Mouse (Mus musculus) liver, adult 2 months (tissue): ENCODE measurements around the gene Efcab6. TPM values are rescaled to one million over a fixed set of nuclear protein-coding genes. Genes with fewer than 3 reads are reported as not detected.

ENCODE experiments used
- DNase-seq: peaks from one replicate; pipeline ENCODE4 v3.0.0-alpha.2; 2011; ENCODE audit warnings: low read depth, low spot score; ENCODE audit errors: extremely low read depth
- H3K27ac ChIP-seq: fragments of 200-500 bp; replicated peaks from 2 replicates; pipeline ENCODE4 v1.5.1; 2012; ENCODE audit warnings: low read depth, mild to moderate bottlenecking, control low read depth, inconsistent platforms, low read length; ENCODE audit not compliant: insufficient read depth
- H3K27me3 ChIP-seq: fragments of 200-500 bp; 2 replicates; pipeline ENCODE4 v1.6.1; 2012; ENCODE audit warnings: mild to moderate bottlenecking, moderate library complexity, low read length, inconsistent platforms; ENCODE audit not compliant: control insufficient read depth, insufficient read depth
- H3K36me3 ChIP-seq: fragments of 200-500 bp; 2 replicates; pipeline ENCODE4 v1.6.1; 2012; ENCODE audit warnings: low read length, inconsistent platforms; ENCODE audit not compliant: control insufficient read depth, insufficient read depth
- H3K4me1 ChIP-seq: fragments of 200-500 bp; 2 replicates; pipeline ENCODE4 v1.6.1; 2011; ENCODE audit warnings: low read length; ENCODE audit not compliant: control insufficient read depth, insufficient read depth
- H3K4me3 ChIP-seq: fragments of 200-500 bp; 2 replicates; pipeline ENCODE4 v1.5.1; 2011; ENCODE audit warnings: low read depth, mild to moderate bottlenecking, control low read depth, low read length, moderate library complexity; ENCODE audit not compliant: insufficient read depth
- H3K79me2 ChIP-seq: fragments of 200-500 bp; 2 replicates; pipeline ENCODE4 v1.6.1; 2012; ENCODE audit warnings: inconsistent platforms, mild to moderate bottlenecking, low read length, moderate library complexity; ENCODE audit not compliant: control insufficient read depth, insufficient read depth
- H3K9ac ChIP-seq: fragments of 200-500 bp; 2 replicates; pipeline ENCODE4 v1.6.1; 2012; ENCODE audit warnings: low read depth, mild to moderate bottlenecking, control low read depth, inconsistent platforms, low read length
- CTCF ChIP-seq: fragments of 200-500 bp; IDR thresholded peaks from 2 replicates; pipeline ENCODE4 v1.5.1; 2011; ENCODE audit warnings: low read depth, low read length, control low read depth
- POLR2A ChIP-seq: fragments of 200-500 bp; IDR thresholded peaks from 2 replicates; pipeline ENCODE4 v1.6.1; 2011; ENCODE audit warnings: low read length, control low read depth; ENCODE audit not compliant: insufficient read depth; ENCODE audit errors: extremely low read depth
- WGBS: fragments of 180-500 bp; shearing (Covaris S2); methylation state at CpG from one replicate; pipeline ENCODE4 v1.1.7; 2018; 5-methylcytosine and 5-hydroxymethylcytosine counted together
- polyA plus RNA-seq: library from polyadenylated mRNA; depleted of rRNA; stranded (reverse); fragments of >200 nt; gene quantifications from 2 replicates; pipeline ENCODE4 v1.2.3, GENCODE M21; 2012
- total RNA-seq: library from RNA; depleted of rRNA; stranded (reverse); fragments of >200 nt; gene quantifications from 2 replicates; pipeline ENCODE4 v1.2.3, GENCODE M21; 2014

Gene Efcab6
- total and polyA plus RNA-seq, 2 experiments = not detected

- DNase-seq = no peak
- no peaks in the 10 kb centered on the region for H3K79me2 ChIP-seq
- H3K27me3 ChIP-seq = no peaks in the 10 kb centered on the region
- no peaks in the 10 kb centered on the region for H3K4me1 ChIP-seq
- no peaks in the 10 kb centered on the region for H3K36me3 ChIP-seq
- WGBS = 66% methylated on average over 14 of the region's 14 CpGs
- no peak for TF ChIP-seq CTCF
- H3K27ac ChIP-seq = no peak overlapping the region
- no peak overlapping the region for H3K4me3 ChIP-seq
- H3K9ac ChIP-seq = no peak overlapping the region
These were observed 82.8 kb downstream of the Efcab6 start for GRCm38 (mm10) chr15:83982186-83982936.

GRCm38 (mm10) chr15:83978865-83979264, 86.3 kb downstream of the Efcab6 start:
- 67% methylated on average over 6 of the region's 6 CpGs for WGBS
- H3K4me3 ChIP-seq = no peak overlapping the region
- no peaks in the 10 kb centered on the region for H3K79me2 ChIP-seq
- no peak for DNase-seq
- H3K27ac ChIP-seq = no peak overlapping the region
- H3K27me3 ChIP-seq = no peaks in the 10 kb centered on the region
- no peaks in the 10 kb centered on the region for H3K36me3 ChIP-seq
- H3K9ac ChIP-seq = no peak overlapping the region
- TF ChIP-seq CTCF = no peak
- TF ChIP-seq POLR2A = no peak
- H3K4me1 ChIP-seq = no peaks in the 10 kb centered on the region

- no peaks in the 10 kb centered on the region for H3K79me2 ChIP-seq
- no peak overlapping the region for H3K4me3 ChIP-seq
- TF ChIP-seq POLR2A (no peak), CTCF (no peak)
- H3K4me1 ChIP-seq = no peaks in the 10 kb centered on the region
- no peaks in the 10 kb centered on the region for H3K36me3 ChIP-seq
- no peak overlapping the region for H3K9ac ChIP-seq
- 28% methylated on average over 5 of the region's 5 CpGs for WGBS
- H3K27ac ChIP-seq = no peak overlapping the region
- DNase-seq = no peak
- H3K27me3 ChIP-seq = no peaks in the 10 kb centered on the region
These were observed 88.1 kb downstream of the Efcab6 start for GRCm38 (mm10) chr15:83977108-83977507.

GRCm38 (mm10) chr15:83972206-83972605, 93.0 kb downstream of the Efcab6 start:
- WGBS = 63% methylated on average over 9 of the region's 9 CpGs
- Histone ChIP-seq H3K27me3 (no peaks in the 10 kb centered on the region), H3K4me3 (no peak overlapping the region), H3K4me1 (no peaks in the 10 kb centered on the region), H3K36me3 (no peaks in the 10 kb centered on the region), H3K9ac (no peak overlapping the region), H3K79me2 (no peaks in the 10 kb centered on the region), H3K27ac (no peak overlapping the region)
- TF ChIP-seq POLR2A (no peak), CTCF (no peak)
- no peak for DNase-seq

DNA sequence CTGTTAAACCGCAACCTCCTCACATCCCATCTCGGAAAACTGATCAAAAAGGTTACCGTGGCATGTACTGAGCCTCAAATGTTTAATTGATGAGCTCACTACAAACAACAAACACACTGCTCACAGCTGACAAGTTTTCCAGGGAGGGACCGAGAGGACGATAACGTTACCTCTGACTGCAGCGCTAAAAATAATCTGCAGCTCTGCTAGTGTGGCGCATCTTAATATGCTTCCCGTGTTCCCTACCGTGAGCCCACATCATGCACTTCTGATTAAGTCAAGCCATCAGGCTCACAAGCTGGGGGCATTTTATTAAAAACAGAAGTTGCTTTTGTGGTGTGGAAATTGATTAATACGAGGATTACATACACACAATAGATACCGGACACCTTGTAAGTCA, 97.4 kb downstream of the Efcab6 start:
- Histone ChIP-seq H3K27me3 (no peaks in the 10 kb centered on the region), H3K9ac (no peak overlapping the region), H3K4me3 (no peak overlapping the region), H3K27ac (no peak overlapping the region), H3K4me1 (no peaks in the 10 kb centered on the region), H3K36me3 (no peaks in the 10 kb centered on the region), H3K79me2 (no peaks in the 10 kb centered on the region)
- DNase-seq = no peak
- WGBS = 84% methylated on average over 12 of the region's 12 CpGs
- no peak for TF ChIP-seq CTCF

DNA sequence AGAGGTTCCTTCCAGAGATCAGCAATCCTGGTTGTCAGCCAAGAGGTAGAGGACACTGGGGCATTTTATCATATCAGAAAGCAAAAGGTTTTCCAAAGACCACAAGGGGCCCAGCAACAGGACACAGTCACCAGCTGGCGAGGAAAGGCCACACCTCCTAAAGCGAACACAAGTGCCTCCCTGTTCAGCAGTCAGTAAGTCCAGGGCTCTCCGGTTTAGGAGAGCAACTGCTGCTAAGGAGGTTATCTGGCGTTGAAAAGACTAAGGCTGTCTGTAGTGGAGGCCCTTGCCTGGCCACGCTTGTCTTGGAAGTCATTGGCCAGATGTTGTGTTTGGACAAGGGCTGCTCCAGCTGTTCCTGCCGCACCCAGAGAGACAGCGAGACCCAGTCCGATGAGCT, 100.1 kb downstream of the Efcab6 start:
- Histone ChIP-seq H3K36me3 (no peaks in the 10 kb centered on the region), H3K79me2 (no peaks in the 10 kb centered on the region), H3K4me3 (no peak overlapping the region), H3K4me1 (no peaks in the 10 kb centered on the region), H3K27me3 (no peaks in the 10 kb centered on the region), H3K27ac (no peak overlapping the region), H3K9ac (no peak overlapping the region)
- TF ChIP-seq CTCF (no peak), POLR2A (no peak)
- no peak for DNase-seq
- WGBS = 71% methylated on average over 8 of the region's 8 CpGs
